Mouse (Mus musculus) megakaryocyte progenitor cell, adult 5-6 weeks (primary cell): ENCODE measurements around the gene Gjb6. TPM values are rescaled to one million over a fixed set of nuclear protein-coding genes. Genes with fewer than 3 reads are reported as not detected.

Experiments
- ATAC-seq: replicated peaks from 2 replicates; pipeline ENCODE4 v1.8.0; 2016; ENCODE audit warnings: mild to moderate bottlenecking, moderate TSS enrichment, inconsistent platforms; ENCODE audit not compliant: poor library complexity
- total RNA-seq, 2 experiments: library from RNA; stranded (forward) in 1 of 2; stranded (reverse) in 1 of 2; fragments of 157-497, 149-512 nt in 1 of 2; fragments of 200-1000 nt in 1 of 2; gene quantifications; 2 replicates each; pipeline versions ENCODE4 v1.2.3 to v1.2.4; 2015 to 2017

The Gjb6 gene
- total RNA-seq (2015), result not detected in 2 replicates
- not detected in 2 replicates for total RNA-seq (2017)

DNA sequence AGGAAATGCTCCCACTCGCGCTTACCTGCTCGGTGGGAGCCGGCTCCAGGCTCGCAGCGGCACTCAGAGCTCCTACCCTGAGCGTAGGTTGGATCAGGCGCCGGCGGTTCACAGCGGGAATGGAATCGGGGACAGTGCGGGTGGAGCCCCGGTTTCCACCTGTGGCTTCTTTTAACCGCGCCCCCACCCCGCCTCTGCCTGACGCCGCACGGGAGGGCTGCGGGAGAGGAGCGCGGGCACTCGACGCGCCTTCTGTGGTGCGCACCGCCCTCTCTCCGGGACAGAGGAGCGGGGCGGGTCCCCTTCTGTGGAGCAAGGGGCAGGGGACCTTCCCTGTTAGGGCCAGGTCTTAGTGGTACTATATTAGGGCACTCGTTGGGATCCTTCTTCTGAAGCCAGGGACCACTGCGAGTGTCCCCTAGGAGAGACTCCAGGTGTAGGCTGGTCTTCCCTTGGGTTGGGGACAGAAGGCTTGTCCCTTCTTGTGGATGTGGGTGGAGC, at the start of gene Gjb6:
Gene Gjb6, minus strand, starts transcription at position 451 of the 501 bp plus-strand sequence.
- no peak for ATAC-seq

DNA sequence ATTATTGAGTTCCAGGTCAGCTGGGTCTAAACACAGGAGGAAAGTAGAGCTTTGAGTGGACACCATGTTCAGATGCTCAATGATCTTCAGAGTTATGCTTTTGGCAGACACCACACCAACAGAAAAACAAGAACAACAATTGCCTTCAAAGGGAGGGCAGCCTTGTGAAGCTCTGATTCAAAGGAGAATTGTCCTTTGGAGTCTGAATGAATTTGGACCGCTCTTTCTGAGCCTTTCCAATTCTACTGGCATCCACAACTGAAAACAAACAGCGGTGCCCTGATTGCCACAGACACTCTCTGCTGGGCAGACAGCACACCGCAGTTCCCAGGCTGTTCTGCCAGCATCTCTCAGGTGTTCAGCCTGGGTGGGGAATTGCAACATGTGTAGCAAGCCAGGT, 32.1 kb upstream of the Gjb6 start:
- no peak for ATAC-seq

DNA sequence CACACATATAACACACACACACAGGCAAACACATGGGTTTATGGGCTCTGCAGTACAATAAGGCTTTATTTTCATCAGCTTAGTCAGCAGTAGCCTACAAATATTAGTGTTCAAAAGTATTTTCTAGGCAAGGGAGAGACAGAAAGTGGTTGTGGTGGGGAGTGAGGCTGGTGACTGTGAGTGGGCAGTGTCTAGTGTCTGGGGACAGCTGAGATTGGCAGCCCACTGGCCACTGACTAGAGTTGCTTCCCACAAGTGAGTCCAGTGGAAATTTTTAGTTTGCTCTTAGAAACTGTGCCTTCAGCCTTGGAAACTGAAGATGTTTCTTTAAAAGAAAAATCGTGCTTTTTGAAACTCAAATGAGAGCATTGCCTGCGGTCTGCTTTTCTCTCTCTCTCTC, 28.4 kb upstream of the Gjb6 start:
- no peak for ATAC-seq

DNA sequence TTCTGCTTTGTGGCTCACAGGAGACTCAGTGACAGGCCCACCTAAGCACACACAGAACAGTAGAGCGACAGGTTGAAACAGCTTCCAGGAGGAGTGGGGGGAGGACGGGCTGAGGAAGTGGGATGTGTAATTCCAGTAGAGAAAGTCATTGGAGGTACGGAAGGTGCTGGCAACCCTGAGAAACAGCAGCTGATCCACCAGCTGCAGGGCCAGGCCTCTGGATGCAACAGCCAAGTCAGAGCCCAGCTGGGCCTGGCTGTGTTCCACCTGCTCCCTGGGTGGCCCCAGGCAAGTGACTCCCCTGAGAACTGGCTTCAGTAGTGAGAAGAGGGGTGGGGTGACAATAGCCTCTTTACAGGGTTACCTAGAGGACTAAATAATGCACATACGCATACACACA, 27.8 kb upstream of the Gjb6 start:
- no peak for ATAC-seq

DNA sequence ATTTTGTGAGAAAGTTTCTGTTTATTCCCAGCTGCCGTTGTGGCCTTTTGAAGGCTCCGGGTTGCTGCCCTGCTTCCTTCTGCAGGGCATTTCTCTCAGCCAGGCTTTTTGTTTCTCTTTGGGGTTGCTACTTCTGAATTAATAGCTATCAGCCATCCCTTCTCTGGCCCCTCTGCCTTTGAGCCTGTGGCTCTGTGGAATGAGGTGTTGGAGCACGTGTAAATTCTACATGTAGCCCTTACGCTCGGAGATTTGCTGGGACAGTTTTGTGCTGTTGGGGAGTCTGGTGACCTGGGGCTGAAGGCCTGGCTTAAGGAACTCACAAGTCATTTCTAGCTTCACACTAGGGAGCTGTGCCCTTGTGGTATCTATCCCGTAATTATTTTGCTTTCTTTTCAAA, 21.5 kb upstream of the Gjb6 start:
- ATAC-seq, result no peak

DNA sequence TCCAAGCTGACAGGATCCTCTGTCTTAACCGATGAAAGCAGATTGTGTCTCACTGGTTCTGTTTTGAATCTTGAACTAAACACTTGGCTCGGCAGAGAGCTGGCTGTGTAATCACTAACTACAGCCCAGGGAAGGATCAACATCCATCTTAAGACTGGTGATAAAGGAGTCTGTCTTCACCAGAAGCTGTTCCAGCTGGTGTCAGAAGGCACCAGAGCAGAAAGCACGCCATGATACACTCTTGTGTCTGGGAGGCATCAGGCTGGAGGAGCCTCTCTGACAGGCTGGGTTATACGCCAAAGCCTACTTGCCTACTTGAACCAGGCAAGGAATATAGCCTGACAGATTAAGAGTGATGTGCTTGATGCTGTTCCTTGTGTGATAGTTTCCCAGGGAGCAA, 12.3 kb upstream of the Gjb6 start:
- no peak for ATAC-seq

DNA sequence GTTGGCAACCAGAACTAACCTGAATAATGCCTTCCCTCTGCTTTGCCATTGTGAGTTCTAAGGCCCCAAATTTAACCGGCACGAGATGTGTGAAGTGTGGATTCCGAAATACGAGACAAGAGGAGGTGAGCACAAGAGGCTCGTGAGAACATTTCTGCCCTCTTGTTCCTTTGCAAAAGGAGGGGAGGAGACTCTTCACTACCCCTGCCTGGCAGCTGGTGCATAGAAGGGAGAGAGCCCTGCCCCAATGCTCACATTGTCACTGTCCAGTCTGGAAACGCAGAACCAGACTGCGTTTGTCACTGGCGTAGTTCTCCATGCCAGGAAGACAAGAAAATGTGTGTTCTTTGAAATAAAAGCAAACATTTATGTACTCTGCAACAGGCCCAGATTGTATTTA, 1.9 kb upstream of the Gjb6 start:
- ATAC-seq, result no peak

DNA sequence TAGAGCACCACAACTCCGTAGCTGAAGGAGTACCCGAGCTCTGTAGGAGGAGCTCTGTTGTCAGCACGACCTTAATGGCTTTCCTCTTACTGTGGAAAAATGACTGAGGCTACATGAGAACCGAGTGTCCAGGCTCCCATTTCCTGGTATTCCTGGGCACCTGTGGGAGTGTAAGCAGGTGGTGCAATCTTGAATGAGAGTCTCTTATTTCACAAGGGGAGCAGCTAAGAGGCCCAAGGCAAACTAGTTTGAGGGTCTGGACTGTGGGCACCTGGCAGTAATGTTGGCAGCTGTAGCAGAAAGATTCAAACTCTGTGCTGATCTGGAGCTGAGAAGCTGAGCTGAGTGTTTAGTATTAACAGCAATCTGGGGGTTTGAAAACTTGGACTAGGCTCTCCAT, 6.0 kb downstream of the Gjb6 start:
- ATAC-seq, result no peak

DNA sequence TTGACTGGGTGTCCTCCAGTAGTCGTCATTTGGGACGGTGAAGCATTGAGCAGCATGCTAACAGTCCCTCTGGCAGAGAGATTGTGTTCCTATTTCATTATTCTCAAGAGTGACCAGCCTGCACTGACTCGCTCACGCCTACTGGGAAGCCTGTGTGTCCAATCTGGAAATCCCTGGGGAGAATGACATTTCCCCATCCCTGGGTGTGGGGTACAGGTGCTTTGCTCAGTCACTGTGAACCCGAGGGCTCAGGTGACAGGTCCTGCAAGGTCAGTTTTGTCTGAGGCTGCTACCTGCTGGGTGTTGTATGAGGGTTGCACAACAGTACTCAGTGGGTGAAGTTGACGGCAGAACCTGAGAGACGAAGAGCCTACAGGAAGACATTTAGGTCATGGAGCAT, 11.1 kb downstream of the Gjb6 start:
- ATAC-seq, result no peak

DNA sequence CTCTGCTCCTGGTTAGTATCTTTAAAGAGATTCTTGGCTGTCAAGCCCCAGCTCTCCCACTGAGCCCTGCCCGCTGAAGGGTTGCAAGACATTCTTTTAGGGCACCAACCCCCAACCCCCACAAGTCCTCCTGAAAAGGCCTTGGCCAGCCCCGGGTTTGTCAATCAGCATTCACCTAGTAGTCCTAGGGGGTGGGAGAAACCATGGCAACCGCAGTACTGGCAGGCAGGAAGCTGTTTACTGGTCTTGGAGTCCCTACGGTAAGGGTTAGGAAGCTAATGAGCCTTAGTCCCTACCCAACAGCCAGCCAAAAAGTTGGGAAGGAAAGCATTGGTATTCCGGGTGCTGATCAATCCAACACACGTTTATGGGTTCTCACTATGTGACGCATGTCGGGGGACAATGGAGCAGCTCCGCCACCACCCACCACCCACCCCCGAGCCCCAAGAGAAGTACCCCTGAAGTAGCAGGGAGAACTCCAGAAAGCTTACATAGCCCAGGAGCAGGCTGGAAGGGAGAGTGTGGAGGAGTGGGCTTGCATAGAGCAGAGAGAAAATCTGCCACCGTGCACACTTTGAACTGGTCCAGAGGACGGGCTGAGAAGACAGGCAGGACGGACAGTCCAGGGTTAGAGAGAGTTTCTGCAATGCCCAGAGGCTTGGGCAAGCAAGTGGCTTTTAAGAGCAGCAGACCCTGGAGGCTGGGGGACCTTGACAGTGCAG, 17.4 kb downstream of the Gjb6 start, which contains the start of gene Gm4491:
Gene Gm4491, minus strand, starts transcription at position 61 of the 722 bp plus-strand sequence.
- ATAC-seq, result no peak

DNA sequence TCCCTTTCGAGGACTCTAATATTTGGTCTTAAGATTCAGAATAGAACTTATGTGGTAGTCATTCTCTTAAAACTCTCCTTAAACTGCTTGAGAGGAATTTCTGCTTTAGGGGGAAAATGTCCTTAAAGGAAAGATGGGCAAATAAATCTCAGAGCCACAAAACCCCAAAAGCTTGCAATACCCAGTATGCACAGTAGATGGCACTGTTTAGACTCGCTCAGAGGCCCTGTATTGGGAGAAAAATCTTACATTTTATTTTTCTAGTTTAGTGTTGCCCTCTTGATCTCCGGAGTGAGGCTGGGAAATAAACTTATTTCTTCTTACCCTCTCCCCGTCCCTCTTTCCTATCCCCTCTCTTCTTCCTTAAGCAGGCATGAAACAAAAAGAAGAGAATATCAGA, 24.2 kb downstream of the Gjb6 start:
- peak; percentile 68 for ATAC-seq

DNA sequence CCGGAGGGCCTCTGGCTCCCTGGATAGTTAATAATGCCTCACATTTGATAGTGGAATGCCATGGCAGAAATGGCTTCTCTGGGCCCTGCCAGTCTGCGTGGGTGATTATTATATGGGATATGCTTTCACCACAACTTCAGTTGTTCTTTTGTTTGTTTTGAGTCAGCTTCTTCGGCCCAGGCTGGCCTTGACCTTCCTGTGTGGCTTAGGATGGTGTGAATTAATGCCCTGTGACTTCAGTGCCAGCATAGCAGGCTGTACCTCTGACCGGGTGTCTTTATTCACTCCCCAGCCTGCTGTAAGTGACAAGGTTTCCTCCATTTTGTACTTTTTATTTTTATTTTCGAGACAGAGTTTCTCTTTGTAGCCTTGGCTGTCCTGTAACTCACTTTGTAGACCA, 25.5 kb downstream of the Gjb6 start:
- no peak for ATAC-seq

DNA sequence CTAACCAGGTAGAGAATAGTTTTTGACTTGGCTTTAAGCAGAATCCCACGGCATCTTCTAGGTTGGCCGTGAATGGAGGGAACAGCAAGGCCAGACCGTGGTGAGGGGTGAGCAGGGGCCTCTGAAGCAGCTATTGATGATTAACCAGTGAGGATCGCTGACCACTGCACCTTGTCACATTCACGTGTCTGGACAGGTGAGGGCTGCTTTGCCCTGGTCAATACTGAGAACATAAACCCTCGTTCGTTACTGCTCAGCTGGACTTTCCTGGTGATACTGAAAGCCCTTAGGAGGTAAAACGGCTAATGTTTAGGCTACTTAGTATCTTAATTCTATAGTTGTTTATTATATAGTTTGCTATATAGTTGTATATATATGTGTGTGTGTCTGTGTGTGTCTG, 26.3 kb downstream of the Gjb6 start:
- no peak for ATAC-seq

DNA sequence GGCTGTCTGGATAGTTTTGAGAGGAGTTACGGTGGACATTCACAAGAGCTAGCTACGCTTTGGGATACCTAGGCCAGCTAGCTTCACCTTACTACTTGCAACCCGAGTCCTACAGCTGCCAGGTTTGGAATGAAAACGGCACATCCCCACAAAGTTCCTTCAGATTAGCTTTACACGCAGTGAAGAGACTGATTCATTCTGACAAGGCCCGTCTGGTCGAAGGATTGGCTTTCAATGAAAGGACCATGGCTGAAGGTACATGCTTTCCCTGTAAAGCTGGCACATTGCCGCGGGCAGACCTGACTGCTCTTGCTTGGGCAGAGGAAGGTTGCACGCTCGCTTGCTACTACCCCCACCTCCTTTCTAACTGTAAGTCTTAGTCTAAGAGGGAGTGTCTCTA, 27.7 kb downstream of the Gjb6 start:
- ATAC-seq, result no peak

DNA sequence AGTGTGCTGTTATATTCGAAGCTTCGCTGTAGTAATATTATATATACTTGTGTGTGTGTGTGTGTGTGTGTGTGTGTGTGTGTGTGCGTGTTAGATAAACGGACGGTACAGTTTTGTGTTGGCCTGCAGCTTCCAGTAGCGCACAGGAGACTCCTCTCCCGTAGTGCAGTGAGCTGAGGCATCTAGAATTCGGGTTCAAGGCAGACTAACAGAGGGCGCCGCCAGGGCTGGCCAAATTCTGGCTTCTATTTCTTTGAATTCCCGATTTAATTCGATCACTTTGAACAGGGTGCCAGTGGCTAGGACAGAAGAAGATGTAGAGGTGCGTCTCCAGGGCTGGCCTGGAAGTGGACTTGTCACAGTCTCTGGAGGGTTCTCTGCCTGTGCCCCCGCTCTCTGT, 28.3 kb downstream of the Gjb6 start:
- no peak for ATAC-seq

DNA sequence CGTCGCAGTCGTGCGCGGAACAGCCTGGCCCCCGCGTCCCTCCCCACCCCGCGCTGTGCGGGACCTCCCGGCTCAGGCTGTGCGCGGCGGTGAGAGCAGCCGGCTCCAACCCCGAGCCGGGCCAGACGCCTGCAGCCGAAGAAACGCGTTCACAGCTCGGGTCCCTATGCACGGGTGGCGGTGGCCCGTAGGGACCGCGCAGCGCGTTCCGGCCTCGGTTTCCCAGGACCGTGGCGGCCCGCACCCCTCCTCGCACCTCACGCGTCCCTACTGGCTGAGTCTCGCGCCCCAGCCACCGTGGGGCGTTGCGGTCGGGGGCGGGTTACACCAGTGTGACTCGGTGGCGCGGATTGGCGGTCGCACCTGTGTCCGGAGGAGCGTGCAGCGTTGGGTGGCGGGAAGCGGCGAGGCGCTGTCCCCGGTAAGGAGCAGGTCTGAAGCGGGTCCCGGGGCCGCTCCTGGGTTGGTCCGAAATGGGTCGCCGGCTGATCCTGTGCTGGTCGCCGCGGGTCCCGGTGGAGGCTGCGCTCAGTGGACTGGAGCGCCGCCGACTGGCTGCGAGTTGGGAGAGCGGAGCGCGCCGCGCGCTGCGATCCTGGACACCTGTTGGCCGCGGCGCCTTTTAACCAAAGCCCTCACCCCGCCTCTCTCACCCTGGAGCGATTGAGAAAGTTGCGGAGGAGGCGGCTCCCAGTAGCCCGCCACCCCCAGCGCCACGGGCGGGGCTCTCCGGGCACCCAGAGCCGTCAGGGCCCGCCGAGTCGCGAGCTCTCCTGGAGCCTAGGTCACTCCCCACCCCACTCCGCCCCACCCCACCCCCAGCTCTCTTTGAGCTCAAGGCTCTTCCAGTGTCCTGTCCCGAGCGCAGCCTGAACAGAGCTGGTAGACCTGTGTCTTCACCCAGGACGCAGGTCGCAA, 29.0 kb downstream of the Gjb6 start, which contains the start of gene Gjb2:
Gene Gjb2, minus strand, starts transcription at position 597 of the 918 bp plus-strand sequence.
- ATAC-seq, result peak; percentile 30

DNA sequence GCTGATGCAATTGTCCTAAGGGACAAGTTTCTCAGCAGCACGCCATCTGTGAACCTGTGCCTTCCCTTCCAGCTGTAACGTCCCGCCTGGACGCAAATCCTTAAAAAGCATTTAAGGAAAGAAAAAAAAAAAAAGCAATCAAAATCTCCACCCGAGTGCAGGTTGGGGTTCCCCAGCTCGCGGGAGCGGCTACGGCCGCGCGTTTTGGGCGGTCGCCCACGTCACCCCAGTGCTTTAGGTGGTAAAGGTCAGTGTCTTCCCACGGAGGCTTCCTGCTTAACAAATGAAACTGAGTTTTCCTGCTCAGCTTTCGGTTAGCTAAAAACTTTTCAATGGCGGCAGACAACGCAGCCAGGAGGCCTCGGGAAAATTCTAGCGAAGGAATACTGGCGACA, 29.7 kb downstream of the Gjb6 start:
- no peak for ATAC-seq

DNA sequence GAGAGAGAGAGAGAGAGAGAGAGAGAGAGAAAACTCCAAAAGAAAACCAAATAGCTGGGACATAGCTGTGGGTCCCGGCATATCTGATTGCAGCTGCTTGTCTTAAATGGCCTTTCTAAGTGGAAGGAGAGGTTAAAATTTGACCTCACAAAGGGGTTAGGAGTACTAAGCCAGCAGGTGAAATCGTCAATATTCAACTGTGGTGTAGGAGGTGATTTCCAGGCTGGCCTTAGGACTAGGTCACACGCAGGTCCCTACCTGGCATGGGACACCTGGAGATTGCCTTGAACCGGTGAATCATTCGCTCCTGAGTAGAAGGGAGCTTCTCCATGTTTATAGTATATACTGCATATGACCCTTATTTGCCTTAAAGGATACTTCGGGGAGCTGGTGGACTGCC, 30.3 kb downstream of the Gjb6 start:
- ATAC-seq, result no peak

DNA sequence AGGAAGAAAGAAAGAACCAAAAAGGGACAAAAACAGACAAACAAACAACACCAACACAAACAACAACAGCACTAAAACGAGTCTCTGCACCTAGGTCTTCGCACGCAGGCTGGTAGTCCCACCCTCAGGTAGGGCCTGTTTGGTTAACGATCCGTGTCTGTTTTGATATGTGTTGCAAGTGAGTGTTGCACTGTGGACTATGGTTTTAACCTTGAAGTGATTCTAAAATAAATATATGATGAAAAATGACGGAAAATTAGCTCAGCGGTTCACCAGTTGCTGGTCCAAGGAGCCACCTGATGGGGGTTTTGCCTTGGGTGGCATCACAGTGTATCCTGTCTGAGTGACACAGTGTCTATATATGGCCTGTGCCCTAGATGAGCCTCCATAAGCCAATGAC, 31.8 kb downstream of the Gjb6 start:
- no peak for ATAC-seq

DNA sequence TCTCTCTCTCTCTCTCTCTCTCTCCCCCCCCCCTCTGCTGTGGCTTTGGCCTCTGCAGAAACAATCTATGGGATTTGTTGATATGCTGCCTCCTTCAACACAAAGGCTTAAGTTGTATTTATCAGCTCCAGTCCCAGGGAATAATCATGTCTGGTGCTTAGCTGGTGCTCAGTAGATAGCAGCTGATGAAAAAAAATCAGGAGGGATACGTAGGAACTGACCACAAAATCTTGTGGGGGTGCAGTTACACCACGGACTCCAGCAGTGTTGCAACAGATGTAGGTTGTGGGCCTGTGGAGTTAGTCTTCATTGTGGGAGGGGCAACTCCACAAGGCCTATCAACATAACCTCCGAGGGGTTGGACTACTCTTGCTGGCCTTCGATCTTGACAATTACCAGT, 37.6 kb downstream of the Gjb6 start:
- peak; percentile 53 for ATAC-seq

DNA sequence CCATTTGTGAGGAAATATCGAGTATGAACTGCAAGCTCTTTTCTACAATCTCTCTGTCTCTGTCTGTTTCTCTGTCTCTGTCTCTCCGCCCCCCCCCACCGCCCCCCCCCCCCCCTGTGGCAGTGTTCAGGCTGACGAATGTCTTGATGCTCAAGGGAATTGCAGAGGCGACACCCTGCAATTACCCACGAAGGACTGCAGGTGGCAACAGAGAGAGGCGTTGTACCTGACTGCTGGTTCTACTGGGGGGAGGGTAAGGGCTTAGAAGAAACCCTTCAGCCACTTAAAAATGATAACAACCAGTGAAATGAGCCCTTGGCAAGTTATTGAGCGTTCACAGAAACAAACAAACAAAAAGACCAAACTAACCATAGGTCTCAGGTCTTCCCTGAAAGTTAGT, 40.4 kb downstream of the Gjb6 start:
- peak; percentile 89 for ATAC-seq

DNA sequence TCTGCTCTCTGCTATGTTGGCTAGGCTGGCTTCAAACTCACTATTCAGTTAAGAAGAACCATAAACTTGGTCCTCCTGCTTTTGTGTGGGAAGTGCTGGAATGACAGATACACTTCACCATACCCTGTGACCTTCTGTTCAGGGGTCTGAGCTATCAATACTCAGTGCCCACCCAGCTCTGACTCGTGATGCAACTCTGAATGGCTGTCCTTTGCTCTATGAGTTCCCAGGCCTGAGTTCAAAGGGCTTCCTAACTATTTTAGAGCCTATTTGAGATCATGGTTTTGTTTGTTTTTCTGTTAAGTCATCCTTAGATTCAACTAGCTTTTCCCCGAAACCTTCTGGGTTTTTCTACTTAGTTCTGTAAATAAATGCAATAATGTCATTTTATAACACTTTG, 43.4 kb downstream of the Gjb6 start:
- ATAC-seq, result no peak
